Mouse (Mus musculus) spleen, adult 18-20 months (tissue): ENCODE results near the gene Ulk4.
"Not testable (repeated sequence)": the region's sequence is repeated elsewhere in the genome, so short reads cannot be mapped to it uniquely, and the experiment has no call there.

Experiments
- DNase-seq, 2 experiments: peaks; one replicate each; pipeline ENCODE4 v3.0.0; 2022; ENCODE audit warnings: mixed read lengths in 2 of 2

Gene Ulk4

DNA sequence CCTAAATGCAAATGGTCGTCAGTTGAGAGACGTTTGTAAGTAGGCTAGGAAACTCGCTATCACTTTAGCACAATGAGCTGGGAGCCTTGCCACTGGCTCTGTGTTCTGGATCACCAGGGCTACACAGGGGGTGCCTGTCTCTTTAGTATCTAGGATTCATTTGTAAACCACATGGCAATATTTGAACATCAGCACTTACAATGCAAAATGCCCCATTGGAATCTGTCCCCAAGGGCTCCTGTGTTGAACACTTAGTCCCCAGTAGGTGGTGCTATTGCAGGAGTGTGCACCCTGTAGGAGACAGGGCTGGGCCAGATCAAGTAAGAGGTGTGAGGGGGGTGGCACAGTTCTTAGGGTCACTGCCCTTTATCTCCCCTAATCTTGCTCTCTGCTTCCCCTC, 217.7 kb downstream of the Ulk4 start:
- DNase-seq = no peak

DNA sequence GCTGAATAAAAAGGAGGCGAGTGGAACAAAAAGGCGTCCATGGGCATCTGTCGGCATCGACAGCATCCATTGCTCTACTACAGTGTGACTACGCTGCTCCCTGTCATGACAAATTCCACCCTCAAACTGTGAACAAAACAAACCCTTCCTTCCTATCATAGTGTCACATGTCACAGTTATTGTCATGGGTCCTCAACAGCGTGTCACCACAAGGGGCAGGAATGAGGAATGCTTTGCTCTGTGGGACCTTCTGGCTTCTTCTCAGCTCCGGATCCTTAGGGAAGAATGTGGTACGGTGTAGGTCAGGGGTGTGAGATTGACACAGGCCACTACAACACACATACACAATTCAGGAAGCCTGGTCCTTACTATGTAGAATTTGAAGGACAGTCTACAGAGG, 218.5 kb downstream of the Ulk4 start:
- no peak for DNase-seq

DNA sequence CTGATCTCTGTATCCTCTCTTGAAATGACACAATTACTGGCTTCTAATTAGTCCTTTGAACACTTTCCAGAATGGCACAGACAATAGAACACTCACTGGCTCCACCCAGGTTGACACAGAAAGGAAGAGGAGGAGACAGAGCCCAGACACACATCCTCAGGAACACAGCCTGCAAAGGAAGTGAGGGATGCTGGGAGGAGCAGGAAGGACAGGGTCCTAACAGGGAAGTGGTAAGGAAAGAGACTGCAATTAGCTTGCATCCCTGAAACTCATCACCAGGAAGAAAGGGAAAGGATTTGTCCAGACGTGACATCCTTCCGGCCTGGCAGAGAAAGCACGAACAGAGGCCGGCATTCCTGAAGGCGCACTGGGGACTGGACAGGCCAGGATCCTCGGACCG, 218.9 kb downstream of the Ulk4 start:
- no peak for DNase-seq

DNA sequence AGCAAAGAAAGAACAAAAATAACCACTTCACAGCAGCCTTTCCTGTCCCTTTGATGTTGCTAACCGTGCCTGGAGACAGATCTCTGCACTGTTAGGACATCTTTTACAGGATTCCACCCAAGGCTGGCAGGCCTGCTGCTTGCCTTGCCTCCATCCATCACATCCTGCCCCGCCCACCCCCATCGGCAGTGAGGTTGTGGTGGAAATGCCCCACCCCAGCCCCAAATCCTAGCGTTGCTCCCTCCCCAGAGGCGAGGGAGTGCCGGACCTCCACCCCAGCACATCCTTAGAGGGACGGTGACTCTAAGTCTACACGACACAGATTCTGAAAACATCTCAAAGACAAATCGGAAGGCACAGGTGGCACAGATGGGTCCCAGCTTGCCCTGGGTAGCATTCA, 219.6 kb downstream of the Ulk4 start:
- no peak for DNase-seq

DNA sequence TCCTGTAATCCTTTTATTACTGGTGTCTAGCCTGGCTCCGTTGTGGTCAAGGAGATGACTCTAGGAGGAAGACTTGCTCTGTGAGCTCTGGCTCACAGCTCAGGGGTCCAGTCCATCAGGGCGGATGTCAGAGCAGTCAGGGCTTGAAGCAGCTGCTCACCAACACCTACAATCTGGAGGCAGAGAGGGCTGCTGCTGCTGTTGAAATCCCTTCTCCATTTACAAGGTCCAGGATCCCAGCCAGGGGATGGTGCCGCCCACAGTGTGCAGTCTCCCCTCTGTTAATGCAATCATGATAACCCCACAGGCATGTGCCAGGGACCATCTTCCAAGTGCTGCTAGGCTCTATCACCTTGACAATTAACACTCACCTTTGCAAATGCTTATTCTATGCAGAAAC, 220.5 kb downstream of the Ulk4 start:
- DNase-seq = no peak

DNA sequence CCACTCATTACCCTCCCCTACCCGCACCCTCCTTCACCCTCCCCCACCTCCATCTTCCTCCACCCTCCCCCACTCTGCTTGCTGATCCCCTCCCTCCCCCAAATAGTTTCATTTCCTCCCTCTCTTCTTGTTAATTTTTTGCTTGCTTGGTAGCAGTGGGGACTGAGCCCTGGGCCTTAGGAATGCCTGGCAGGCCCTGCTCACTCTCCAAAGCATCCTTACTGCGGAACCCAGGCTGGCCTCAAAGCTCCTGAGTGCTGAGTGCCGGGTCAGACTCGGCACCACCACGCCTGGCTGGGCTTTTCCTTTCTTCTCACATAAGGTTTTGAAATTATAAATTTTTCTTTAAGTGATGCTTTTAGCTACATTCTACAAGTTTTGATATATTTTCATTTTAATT, 221.0 kb downstream of the Ulk4 start:
- DNase-seq = no peak

DNA sequence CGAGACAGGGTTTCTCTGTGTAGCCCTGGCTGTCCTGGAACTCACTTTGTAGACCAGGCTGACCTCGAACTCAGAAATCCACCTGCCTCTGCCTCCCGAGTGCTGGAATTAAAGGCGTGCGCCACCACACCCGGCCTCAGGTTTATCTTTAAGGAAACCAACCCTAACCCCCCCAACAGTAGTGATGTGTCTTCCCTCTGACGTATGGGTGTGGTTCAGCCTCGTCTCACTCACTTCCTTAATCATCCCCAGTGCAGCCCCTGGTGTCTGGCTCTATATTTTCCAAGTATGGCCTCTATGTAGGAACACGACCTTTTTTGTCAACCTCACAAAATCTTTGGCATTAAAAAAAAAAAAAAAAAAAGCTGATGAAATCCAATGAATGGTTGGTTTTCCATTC, 231.3 kb downstream of the Ulk4 start:
- DNase-seq = not testable (repeated sequence)

DNA sequence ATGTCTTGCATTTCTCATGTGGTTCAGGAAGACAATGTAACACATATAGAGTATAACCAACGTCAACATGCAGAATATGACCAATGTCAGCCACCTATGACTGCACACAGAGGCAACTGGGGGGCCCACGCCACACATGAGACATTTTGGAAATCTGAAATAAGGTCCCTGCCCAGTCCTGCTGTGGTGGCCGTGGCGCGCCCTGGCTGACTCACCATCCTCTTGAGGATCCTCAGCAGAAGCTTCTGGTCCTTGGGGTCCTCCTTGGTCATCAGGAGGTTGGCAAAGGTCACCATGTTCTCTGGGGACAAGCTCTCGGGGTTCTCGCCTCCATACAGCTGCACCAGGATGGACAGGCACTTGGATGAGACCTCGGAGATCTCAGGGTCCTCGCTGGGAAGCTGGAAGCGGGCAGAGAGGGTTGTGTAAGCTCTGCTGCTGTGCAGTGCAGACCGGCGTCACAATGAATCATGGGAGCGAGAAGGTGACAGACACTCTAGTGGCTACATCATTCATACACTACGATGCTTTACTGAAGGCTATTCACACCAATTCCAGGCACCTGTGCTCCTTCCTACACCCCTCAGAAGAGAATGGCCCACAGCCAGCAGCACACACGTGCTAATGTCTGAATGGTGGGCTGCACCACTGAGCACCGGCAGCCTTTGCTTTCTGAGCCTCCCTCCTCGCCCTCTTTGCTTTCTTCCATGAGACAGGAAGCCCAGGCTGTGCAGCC, 232.4 kb downstream of the Ulk4 start:
- DNase-seq = no peak

DNA sequence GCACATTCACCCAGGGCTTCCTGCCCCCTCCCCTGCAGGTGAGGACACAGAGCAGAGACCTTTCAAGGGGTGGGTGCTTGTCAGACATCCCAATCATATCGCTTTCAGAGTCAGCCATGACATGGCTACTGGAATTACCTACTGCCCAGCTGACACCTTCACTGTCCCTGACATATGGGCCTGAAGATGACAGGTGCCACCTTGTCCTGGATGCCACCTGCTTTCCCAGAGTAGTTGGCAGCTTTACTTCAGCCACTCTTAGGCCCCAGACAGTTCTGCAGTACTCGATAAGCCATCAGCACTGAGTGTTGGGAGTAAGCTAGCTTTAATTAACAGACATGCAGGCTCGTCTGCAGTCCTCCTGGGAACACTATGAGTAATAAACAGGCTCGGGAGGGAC, 234.0 kb downstream of the Ulk4 start:
- no peak for DNase-seq

DNA sequence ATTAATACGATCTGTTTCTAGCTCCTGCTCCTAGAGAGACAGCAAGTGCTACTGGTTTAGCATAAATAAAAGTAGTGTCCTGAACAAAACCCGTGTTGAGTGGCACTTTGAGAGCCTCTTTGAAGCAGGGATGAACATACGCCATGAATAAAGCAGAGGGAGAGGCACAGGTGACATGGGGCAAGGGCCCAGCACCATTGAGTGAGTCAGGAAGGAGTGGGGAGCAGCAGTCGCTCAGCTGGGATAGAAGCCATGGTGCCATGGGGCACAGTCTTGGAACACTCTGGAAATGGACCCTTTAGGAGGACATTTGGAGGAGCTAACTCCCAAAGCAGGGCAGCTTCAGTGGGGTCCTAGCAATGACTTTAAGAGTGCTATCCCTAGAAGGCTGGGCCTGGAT, 238.6 kb downstream of the Ulk4 start:
- no peak for DNase-seq

DNA sequence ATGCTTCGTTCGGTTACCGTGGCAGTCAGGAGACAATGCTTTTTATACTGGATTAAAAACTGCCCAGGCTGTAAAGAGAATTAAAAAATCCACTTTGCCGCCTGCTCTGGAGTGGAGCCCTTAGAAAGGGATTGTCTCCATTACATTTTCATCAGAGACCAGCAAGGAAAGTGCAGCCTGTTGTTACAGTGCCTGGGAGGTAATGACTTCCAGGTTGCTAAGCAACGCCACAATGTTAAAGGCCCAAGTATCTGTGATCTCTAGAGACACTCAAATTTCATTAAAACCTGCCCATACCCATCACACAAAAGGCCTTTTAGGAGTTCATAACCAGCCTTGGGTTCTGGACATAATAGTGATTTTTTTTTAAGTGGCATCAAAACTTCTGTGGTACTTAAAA, 239.0 kb downstream of the Ulk4 start:
- no peak for DNase-seq

DNA sequence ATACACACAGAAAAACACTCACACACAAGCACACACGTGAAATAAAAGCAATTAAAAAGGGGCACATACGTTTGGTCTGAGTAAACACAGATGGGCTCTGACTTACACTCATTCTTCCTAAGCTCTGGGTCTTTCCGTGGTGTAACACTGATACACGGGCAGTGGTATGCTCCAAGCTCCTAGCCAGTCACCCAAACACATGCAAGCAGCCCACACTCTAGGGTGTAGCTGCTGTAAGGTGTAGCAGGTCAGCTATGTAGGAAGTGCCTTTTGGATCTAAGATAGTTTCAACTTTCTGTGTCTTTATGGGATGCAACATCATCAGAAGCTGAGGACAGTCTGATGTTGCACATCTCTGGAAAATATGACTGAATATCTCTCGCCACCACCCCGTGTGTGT, 241.7 kb downstream of the Ulk4 start:
- no peak for DNase-seq

DNA sequence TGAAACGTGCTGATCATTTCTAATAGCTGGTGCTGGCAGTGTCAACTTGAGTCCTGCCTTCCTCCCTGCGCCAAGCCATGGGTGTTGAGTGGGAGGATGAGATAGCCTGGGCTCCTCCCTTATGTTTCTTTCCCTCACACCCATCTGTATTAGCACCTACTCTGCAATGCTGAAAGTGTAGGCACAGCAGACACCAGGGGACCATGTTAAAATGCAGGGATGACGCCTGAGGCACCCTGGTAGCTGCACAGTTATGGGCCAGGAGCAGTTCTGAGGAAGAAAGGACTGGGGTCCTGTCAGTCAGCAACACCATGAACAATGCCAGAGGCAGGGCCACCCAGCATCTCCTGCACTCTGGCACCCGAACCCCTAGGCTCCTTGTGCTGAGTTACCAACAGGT, 243.4 kb downstream of the Ulk4 start:
- no peak for DNase-seq

DNA sequence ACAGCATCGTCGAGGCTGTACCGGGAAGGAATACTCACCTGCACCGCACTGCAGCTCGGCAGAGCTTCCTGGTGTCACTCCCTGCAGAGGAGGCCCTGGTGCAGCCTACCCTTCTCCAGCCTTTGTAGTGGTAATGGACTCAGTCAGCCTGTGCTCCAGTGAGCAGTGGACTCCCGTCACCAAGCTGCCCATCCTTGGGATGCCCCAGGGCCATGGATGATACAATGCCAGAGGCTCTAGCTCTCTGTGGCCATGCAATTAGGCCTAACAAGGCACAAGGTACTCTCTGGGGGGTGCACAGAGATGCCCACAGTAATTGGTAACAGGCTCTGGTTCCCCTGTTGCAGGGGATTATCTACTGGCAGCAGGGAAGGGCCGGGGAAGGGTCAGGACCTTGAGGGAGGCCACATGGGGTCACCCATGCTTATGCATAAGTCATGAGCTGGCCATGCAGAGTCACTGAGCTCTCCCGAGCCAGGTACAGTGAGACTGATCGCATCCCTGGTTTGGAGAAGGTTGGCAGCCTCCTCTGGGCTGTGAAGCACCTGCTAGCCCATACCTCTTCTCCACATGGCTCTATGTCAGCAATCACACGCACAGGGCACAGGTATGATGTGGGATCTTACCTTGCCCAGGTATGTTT, 244.6 kb downstream of the Ulk4 start:
- no peak for DNase-seq

DNA sequence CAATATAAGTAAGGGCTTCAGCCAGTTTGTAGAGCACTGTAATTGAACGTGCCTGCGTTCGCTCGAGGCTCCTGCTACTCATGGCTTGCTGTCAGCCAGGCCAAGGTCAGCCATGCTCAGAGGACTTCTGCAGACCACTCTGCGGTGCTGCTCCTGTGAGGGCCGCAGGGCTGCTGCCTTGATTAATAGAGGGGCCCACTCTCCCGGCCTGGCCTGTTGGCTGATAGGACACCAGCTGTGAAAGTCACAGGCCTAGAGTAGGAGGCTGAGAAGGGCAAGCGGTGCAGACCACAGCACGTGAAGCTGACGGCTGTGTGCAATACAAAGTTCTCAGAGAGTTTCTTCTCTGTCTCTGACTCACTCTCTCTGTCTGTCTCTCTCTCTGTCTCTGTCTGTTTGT, 246.0 kb downstream of the Ulk4 start:
- no peak for DNase-seq

DNA sequence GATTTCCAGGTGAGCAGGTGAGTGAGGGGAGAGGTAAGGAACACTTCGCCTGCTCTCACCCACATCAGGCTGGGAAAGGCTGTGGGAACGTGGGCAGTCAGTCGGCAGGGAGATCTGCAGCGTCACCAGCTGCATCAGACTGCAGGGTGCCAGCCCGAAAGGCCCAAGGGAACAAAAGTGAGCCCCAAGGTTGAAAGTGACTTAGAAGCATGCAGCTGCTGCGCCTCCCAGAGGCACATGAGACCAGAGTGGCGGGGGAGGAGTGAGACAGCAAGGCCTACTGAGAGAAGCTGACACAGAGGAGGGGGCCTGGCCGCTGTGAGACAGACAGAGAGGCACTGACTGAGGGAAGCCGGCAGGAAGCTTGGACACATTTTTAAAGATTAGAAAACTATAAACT, 247.2 kb downstream of the Ulk4 start:
- no peak for DNase-seq

DNA sequence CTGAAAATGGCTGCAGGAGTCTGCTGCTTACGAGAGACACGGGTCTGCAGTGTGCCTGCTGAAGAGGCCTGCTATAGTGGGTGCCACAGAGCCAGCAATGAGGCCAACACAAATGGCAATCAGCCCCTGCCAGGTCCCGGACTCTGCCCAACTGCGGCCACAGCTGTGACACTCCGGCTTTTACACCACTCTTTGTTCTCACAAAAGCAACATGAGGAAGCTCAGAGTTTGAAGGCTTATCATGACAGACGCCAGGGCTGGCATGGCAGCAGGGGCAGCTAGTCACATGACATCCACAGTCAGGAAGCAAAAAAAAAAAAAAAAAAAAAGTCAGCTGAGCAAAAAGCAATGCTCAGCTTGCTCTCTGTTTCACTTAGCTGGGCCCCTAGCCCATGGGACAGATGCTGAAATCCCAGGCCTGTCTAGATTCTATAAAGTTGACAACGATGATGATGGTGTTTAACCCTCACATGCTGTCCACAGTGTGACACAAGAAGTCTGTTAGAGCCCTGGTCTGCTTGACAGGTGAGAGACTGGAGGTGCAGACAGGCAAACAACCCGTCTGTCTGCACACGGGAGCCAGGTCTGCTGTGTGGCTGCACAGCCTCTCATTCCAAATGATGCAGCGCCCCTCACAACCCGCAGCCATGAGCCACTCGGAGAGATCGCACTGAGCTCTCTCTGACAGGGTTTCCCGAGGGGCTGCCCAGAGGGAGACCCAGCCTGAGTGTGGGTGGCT, 253.3 kb downstream of the Ulk4 start:
- no peak for DNase-seq

DNA sequence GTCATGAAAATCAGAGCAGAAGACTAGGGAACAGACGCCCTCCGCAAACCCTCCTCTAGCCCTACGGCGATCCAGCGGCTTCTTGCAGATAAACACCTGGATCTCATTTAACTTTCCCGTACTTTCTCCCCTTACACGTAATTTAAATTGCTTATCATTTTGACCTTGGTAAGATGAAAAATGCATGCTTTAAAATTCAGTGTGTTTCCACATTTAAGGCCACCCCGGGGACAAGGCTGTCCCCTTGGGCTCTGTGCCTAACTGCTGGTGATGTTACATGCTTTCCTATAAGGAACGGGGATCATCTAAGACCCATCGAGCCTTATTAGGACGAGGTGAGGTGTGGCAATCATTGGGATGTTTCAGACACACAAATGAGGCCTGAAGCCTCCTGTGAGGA, 256.6 kb downstream of the Ulk4 start:
- no peak for DNase-seq

DNA sequence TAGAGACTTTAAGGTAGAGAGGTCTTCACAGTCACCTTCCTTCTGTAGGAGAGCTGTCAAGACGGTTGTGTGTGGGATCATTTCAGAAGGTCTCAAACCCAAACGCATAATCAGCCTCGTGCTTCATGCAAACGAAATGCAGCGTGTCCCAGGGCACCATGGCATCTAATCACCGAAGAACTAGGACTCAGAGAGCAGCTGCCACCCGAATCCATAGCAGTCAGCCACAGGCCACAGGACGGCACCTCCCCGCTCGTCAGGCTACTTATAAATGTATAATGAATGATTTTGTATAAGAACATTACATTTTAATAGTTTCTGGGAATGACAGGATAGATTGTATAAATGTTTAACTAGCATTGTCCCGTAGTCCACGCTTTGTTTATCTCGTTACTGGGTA, 257.1 kb downstream of the Ulk4 start:
- DNase-seq = no peak

DNA sequence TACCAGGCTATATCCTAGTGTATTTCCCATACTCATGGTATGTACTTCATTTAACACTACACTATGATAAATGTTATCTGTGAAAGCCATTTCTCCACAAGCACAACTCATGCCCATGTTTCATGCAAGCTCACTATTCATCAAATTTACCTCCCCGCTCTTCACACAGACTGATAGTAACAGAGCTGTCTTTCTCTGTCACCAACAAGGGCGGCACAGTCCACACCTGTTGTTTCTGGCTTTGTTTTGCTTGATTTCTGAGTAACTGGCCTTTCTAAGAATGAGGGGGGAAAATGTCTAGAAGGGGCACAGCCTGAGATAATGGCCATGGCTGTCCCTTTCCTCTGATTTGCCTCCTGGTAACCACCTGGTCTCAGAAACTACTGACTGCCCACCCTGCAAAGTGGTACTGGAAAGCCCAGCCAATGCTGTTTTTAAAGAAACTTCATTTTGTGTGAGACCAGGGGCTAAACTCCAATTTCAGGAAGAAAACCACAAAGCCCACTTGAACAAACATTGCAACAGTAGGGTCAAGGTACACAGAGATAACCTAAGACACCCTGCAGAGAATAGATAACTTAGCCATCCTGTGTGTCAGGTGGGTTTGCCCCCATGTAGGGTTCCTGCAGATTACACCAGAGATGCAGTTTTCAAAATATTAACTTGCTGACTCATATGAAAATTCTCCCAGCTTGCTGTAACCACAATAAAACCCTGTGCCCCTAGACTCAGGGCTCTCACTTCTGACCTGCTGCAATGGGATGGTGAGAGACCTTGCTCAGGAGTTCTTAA, 258.3 kb downstream of the Ulk4 start:
- DNase-seq = no peak

DNA sequence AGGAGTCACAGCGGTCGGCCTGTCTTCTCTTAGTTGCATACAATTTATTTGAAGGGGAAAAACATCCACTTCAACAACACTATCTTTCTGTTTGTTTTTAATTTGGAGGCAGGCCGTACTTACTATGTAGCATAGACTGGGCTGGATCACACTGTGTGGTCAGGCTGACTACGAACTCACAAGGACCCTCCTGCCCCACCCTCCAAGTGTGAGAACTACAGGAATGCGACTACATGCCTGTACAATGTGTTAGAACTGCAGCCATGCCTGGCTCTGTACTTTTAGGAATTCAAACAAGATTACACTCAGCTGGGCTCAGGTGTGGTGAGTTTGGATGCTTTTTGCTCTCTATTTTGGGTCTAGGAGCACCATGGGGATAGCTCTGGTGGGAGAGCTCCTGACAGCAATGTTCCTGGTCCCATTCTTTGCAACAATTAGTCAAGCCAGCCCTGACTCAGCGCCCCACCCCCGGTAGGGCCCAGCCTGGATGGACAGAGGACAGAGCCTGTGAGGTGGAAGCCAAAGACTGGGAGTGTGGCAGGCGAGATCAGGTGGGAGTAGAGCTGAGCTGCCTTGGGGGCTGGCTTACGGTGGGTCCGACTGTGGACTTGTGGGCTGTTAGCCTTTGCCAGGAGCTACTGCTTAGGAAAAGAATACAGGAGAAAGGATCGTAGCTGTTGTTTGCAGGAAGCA, 261.0 kb downstream of the Ulk4 start:
- no peak for DNase-seq

DNA sequence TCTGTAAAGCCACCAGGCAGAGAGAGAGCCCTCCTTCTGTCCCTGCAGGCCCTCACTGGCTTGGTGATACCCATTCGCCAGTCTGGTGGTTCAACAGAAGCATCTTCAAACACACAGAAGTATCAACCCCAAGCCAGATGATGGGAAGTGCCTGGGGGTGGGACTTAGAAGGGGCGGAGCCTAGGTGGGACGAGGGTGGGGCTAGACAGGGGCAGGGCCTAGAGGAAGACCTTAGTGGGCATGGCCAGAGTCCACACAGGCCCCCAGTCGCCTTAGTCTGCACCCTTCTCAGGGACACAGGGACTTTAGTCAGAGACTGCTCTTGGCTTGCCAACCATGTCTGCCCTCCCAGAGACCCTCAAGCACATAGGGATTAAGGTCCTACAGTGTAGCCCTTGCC, 265.5 kb downstream of the Ulk4 start:
- DNase-seq = no peak

DNA sequence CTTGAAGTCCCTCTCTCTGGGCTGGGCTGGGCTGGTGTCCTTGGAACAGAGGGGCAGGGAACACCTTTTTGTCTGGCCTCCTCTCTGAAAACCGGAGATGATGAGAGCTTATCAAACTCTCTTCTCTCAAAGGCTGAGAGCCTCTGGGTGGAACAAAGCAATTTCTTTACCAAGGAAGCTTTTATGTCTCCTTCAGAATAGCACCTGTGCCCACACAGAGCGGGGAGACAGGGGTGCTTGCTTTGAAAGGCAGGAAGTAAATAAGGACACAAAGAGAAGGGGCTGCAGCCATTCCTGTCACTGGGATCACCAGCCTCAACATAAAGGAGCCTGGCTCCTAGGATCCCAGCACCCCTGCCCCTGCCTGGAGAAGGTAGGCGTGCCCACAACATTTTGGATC, 266.5 kb downstream of the Ulk4 start:
- DNase-seq = no peak
